Mouse (Mus musculus) megakaryocyte, embryonic 14.5 days (primary cell): ENCODE results near the gene Gosr2.

Experiments
- FLI1 ChIP-seq: IDR thresholded peaks from 2 replicates; pipeline ENCODE4 v1.6.1; 2012; ENCODE audit warnings: low read length, inconsistent platforms, mixed read lengths
- GATA1 ChIP-seq: IDR thresholded peaks from 3 replicates; pipeline ENCODE4 v1.6.1; 2012; ENCODE audit warnings: mixed read lengths, low read length, inconsistent platforms, borderline replicate concordance

- TF ChIP-seq GATA1 (no peak), FLI1 (no peak)
Observed at GRCm38 (mm10) chr11:103721468-103722039, 23.9 kb upstream of the Gosr2 start.
